Mouse (Mus musculus) c-Kit-negative CD71-positive TER-119-positive erythroid progenitor cells, embryonic 14.5 days (primary cell): ENCODE data around the gene Pnkp.

Source experiments
- DNase-seq: peaks from one replicate; pipeline ENCODE4 v3.0.0-alpha.2; 2013; ENCODE audit warnings: low read depth, low spot score

Gene Pnkp

GRCm38 (mm10) chr7:44900632-44901031 lies 43.7 kb downstream of the Pnkp start:
- no peak for DNase-seq

- no peak for DNase-seq
Measured at GRCm38 (mm10) chr7:44901230-44901722, 44.3 kb downstream of the Pnkp start.

GRCm38 (mm10) chr7:44905430-44905829 lies 48.5 kb downstream of the Pnkp start:
- no peak for DNase-seq

- no peak for DNase-seq
Measured at GRCm38 (mm10) chr7:44908706-44909476, 52.0 kb downstream of the Pnkp start.
